Mouse (Mus musculus) limb, embryonic 12.5 days (tissue): ENCODE data around the gene Ankrd40. TPM values are rescaled to one million over a fixed set of nuclear protein-coding genes. Genes with fewer than 3 reads are reported as not detected.
A peak's percentile ranks its signal among the peaks of the same experiment; 100 is the strongest.

Experiments
- ATAC-seq: fragments of 200-750 bp; cut with Nextera tagmentation; 2 replicates; pipeline ENCODE4 v1.8.0; 2017; ENCODE audit warnings: low read depth, moderate TSS enrichment; ENCODE audit not compliant: insufficient number of reproducible peaks, insufficient read depth, low FRiP score, low TSS enrichment
- H3K27ac ChIP-seq: fragments of 300-500 bp; sonication (generic); 2 replicates; pipeline ENCODE4 v1.5.1; 2016; ENCODE audit warnings: mild to moderate bottlenecking, moderate library complexity
- H3K27me3 ChIP-seq: fragments of 300-500 bp; sonication (generic); 2 replicates; pipeline ENCODE4 v1.6.1; 2016; ENCODE audit warnings: mild to moderate bottlenecking, moderate library complexity
- H3K36me3 ChIP-seq: fragments of 300-500 bp; sonication (generic); 2 replicates; pipeline ENCODE4 v1.6.1; 2016; ENCODE audit warnings: mild to moderate bottlenecking, moderate library complexity
- H3K4me1 ChIP-seq: fragments of 300-500 bp; sonication (generic); replicated peaks from 2 replicates; pipeline ENCODE4 v1.6.1; 2016
- H3K4me2 ChIP-seq: fragments of 300-500 bp; sonication (generic); 2 replicates; pipeline ENCODE4 v1.6.1; 2016; ENCODE audit warnings: mild to moderate bottlenecking, moderate library complexity
- H3K4me3 ChIP-seq: fragments of 300-500 bp; sonication (generic); replicated peaks from 2 replicates; pipeline ENCODE4 v1.5.1; 2016; ENCODE audit warnings: mild to moderate bottlenecking
- H3K9ac ChIP-seq: fragments of 300-500 bp; sonication (generic); replicated peaks from 2 replicates; pipeline ENCODE4 v1.6.1; 2016; ENCODE audit warnings: mild to moderate bottlenecking, moderate library complexity
- H3K9me3 ChIP-seq: fragments of 300-500 bp; sonication (generic); 2 replicates; pipeline ENCODE4 v1.6.1; 2016; ENCODE audit warnings: mild to moderate bottlenecking, moderate library complexity
- WGBS: fragments of 180-500 bp; shearing (Covaris S2); methylation state at CpG from one replicate; pipeline ENCODE4 v1.1.7; 2016; 5-methylcytosine and 5-hydroxymethylcytosine counted together
- polyA plus RNA-seq: library from polyadenylated mRNA; unstranded; fragments of >200 nt; fragmentation: Nextera tagmentation; extraction: Ambion mirVana; gene quantifications from 2 replicates; pipeline ENCODE4 v1.2.1, GENCODE M21; 2016

Gene Ankrd40
- 23.9 and 35.0 TPM in 2 replicates for polyA plus RNA-seq

- peak within 1 kb of the TSS; percentile 89 for H3K9ac ChIP-seq
- H3K27me3 ChIP-seq = no peaks in the 10 kb centered on the region
- peak within 1 kb of the TSS; percentile 75 for H3K4me2 ChIP-seq
- H3K4me1 ChIP-seq = peaks cover 18% of the 10 kb centered on the region
- peak within 1 kb of the TSS; percentile 97 for H3K27ac ChIP-seq
- H3K9me3 ChIP-seq = no peaks in the 10 kb centered on the region
- peak within 1 kb of the TSS; percentile 74 for H3K4me3 ChIP-seq
- H3K36me3 ChIP-seq = no peaks in the 10 kb centered on the region
- peak; percentile 85 for ATAC-seq
- whole genome bisulfite sequencing = 1% methylated on average over 65 of the region's 78 CpGs
Measured at GRCm38 (mm10) chr11:94327693-94328643, at the start of gene Ankrd40. Ankrd40 (plus strand) TSS chr11:94328001.

GRCm38 (mm10) chr11:94281199-94282181, 46.3 kb upstream of the Ankrd40 start, which contains the start of gene Gm21885:
Gm21885 (plus strand) TSS chr11:94281873.
- Histone ChIP-seq H3K36me3 (peaks cover 38% of the 10 kb centered on the region), H3K9me3 (no peaks in the 10 kb centered on the region), H3K27ac (peak within 1 kb of the TSS; percentile 5; the same call in 1 of the 2 replicates), H3K4me2 (no peak within 1 kb of the TSS), H3K9ac (no peak within 1 kb of the TSS), H3K27me3 (no peaks in the 10 kb centered on the region), H3K4me3 (no peak within 1 kb of the TSS), H3K4me1 (peaks cover 4% of the 10 kb centered on the region)
- WGBS = 78% methylated on average over 11 of the region's 11 CpGs
- ATAC-seq = no peak

- no peak overlapping the region for H3K9ac ChIP-seq
- H3K4me1 ChIP-seq = no peaks in the 10 kb centered on the region; the same call in 1 of the 2 replicates
- WGBS = 59% methylated on average over 5 of the region's 5 CpGs
- no peaks in the 10 kb centered on the region for H3K9me3 ChIP-seq
- ATAC-seq = no peak
- H3K4me3 ChIP-seq = no peak overlapping the region
- H3K36me3 ChIP-seq = peaks cover 46% of the 10 kb centered on the region
- H3K27ac ChIP-seq = no peak overlapping the region
- no peak overlapping the region for H3K4me2 ChIP-seq
- H3K27me3 ChIP-seq = no peaks in the 10 kb centered on the region
Measured at GRCm38 (mm10) chr11:94282291-94282690, 45.5 kb upstream of the Ankrd40 start.

DNA sequence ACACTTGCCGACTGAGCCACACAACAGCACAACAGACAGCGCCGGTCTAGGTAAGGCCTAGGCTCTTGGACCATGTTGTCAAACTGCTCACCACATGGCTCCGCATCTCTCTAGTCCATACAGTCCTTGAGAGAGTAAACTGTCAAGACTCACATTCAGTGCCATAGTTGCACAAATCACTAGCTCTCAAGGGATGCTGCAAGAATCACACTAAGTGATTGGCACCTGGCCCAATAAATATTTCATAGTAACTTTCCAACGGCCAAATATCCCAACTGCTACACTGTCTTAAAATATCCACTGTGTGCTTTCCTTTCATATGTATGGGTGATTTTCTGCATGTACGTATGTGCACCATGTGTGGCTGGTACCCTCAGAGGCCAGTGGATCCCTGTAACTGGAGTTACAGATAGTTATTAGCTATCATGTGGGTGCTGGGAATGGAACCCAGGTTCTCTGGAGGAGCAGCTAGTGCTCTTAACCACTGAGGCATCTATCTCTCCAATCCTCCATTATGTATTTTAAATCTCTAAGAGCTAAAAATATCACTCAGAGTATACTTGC, 44.2 kb upstream of the Ankrd40 start:
- 94% methylated on average over 6 of the region's 6 CpGs for WGBS
- peaks cover 60% of the 10 kb centered on the region for H3K36me3 ChIP-seq

GRCm38 (mm10) chr11:94285886-94286574, 41.8 kb upstream of the Ankrd40 start:
- H3K27ac ChIP-seq = no peak overlapping the region
- no peak overlapping the region for H3K4me2 ChIP-seq
- no peak overlapping the region for H3K4me3 ChIP-seq
- no peaks in the 10 kb centered on the region for H3K9me3 ChIP-seq
- WGBS = 90% methylated on average over 11 of the region's 11 CpGs
- H3K4me1 ChIP-seq = no peaks in the 10 kb centered on the region; the same call in 1 of the 2 replicates
- H3K27me3 ChIP-seq = no peaks in the 10 kb centered on the region
- ATAC-seq = no peak
- H3K9ac ChIP-seq = no peak overlapping the region
- H3K36me3 ChIP-seq = peaks cover 84% of the 10 kb centered on the region

More for the DNA sequence above, 44.2 kb upstream of the Ankrd40 start:
- Histone ChIP-seq H3K9ac (no peak overlapping the region), H3K4me3 (no peak overlapping the region), H3K4me2 (no peak overlapping the region), H3K27me3 (no peaks in the 10 kb centered on the region), H3K27ac (no peak overlapping the region), H3K9me3 (no peaks in the 10 kb centered on the region), H3K4me1 (no peaks in the 10 kb centered on the region; the same call in 1 of the 2 replicates)
- no peak for ATAC-seq

- Histone ChIP-seq H3K4me3 (no peak overlapping the region), H3K9me3 (no peaks in the 10 kb centered on the region), H3K4me1 (no peaks in the 10 kb centered on the region), H3K27me3 (no peaks in the 10 kb centered on the region), H3K9ac (no peak overlapping the region), H3K4me2 (no peak overlapping the region), H3K27ac (no peak overlapping the region), H3K36me3 (peaks cover 92% of the 10 kb centered on the region)
- no peak for ATAC-seq
- 95% methylated on average over 5 of the region's 5 CpGs for WGBS
Measured at GRCm38 (mm10) chr11:94287105-94287504, 40.7 kb upstream of the Ankrd40 start.

- Histone ChIP-seq H3K4me2 (no peak overlapping the region), H3K9ac (no peak overlapping the region), H3K36me3 (peaks cover 93% of the 10 kb centered on the region), H3K4me3 (no peak overlapping the region), H3K9me3 (no peaks in the 10 kb centered on the region), H3K27me3 (no peaks in the 10 kb centered on the region), H3K27ac (no peak overlapping the region), H3K4me1 (no peaks in the 10 kb centered on the region)
- ATAC-seq = no peak
- 92% methylated on average over 10 of the region's 10 CpGs for WGBS
Measured at GRCm38 (mm10) chr11:94290062-94290740, 37.6 kb upstream of the Ankrd40 start.

GRCm38 (mm10) chr11:94294996-94295845, 32.6 kb upstream of the Ankrd40 start:
- H3K4me1 ChIP-seq = no peaks in the 10 kb centered on the region
- H3K27me3 ChIP-seq = no peaks in the 10 kb centered on the region
- 86% methylated on average over 9 of the region's 9 CpGs for WGBS
- H3K9me3 ChIP-seq = no peaks in the 10 kb centered on the region
- no peak overlapping the region for H3K9ac ChIP-seq
- no peak overlapping the region for H3K27ac ChIP-seq
- ATAC-seq = no peak
- peaks cover 93% of the 10 kb centered on the region for H3K36me3 ChIP-seq
- H3K4me3 ChIP-seq = no peak overlapping the region
- no peak overlapping the region for H3K4me2 ChIP-seq

- no peak overlapping the region for H3K4me3 ChIP-seq
- H3K27me3 ChIP-seq = no peaks in the 10 kb centered on the region
- no peak overlapping the region for H3K4me2 ChIP-seq
- peaks cover 27% of the 10 kb centered on the region for H3K4me1 ChIP-seq
- H3K9me3 ChIP-seq = no peaks in the 10 kb centered on the region
- H3K9ac ChIP-seq = no peak overlapping the region
- H3K27ac ChIP-seq = no peak overlapping the region
- no peak for ATAC-seq
- peaks cover 9% of the 10 kb centered on the region; the same call in 1 of the 2 replicates for H3K36me3 ChIP-seq
- WGBS = 80% methylated on average over 1 of the region's 1 CpGs
Measured at GRCm38 (mm10) chr11:94312733-94313132, 15.1 kb upstream of the Ankrd40 start.
